Mouse (Mus musculus): ENCODE results near the gene Ltbp3. TPM values are rescaled to one million over a fixed set of nuclear protein-coding genes. Genes with fewer than 3 reads are reported as not detected.

Ltbp3 gene
- polyA plus RNA-seq, 1 experiment from 2014 or later, result 16.6 TPM

GRCm38 (mm10) chr19:5742241-5742641 is 1.5 kb downstream of the Ltbp3 start:
- no peaks in the 10 kb centered on the region for H3K9me3 ChIP-seq (replicated peaks)
- H3K36me3 ChIP-seq, result no peaks in the 10 kb centered on the region
- peak overlapping the region; percentile 84 for H3K9ac ChIP-seq
- under 1% methylated on average over 32 of the region's 32 CpGs for WGBS
- H3K4me3 ChIP-seq, result peak overlapping the region; percentile 55
- peak; percentile 61 for ATAC-seq (ENCODE audit: low FRiP score)
- H3K4me2 ChIP-seq (replicated peaks), result peak overlapping the region; percentile 98
- peaks cover 77% of the 10 kb centered on the region for H3K27me3 ChIP-seq
- H3K27ac ChIP-seq, result peak overlapping the region; percentile 79
- peaks cover 54% of the 10 kb centered on the region for H3K4me1 ChIP-seq

DNA sequence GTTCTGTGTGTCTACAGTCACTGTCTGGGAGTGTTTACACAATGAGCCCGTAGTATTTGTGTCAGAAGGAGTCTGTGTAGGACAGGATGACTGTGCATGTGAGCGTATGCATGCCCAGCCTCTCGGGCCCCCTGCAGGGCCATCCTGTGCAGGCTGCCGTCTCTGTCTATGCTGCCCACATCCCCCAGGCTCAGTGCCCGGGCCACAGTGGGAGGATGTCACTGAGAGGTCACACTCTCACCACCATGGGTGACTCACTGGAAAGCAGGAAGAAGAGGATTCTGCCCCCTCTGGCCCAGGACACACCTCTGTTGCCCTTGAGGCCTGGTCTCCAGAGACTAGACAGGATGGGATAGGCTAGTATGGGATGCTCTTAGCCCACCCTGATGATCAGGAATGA is 2.9 kb downstream of the Ltbp3 start:
- Histone ChIP-seq H3K27ac (no peak overlapping the region), H3K9ac (no peak overlapping the region; the same call in 1 of the 2 replicates), H3K36me3 (no peaks in the 10 kb centered on the region), H3K27me3 (peaks cover 79% of the 10 kb centered on the region), H3K4me3 (no peak overlapping the region), H3K4me2 (replicated peaks) (peak overlapping the region; percentile 98; the same call in 1 of the 2 replicates), H3K9me3 (replicated peaks) (no peaks in the 10 kb centered on the region), H3K4me1 (peaks cover 54% of the 10 kb centered on the region)
- no peak for ATAC-seq (ENCODE audit: low FRiP score)
- WGBS, result 47% methylated on average over 5 of the region's 5 CpGs

- Histone ChIP-seq H3K4me3 (peak overlapping the region; percentile 21), H3K27ac (no peak overlapping the region), H3K36me3 (no peaks in the 10 kb centered on the region), H3K27me3 (peaks cover 85% of the 10 kb centered on the region), H3K4me1 (peaks cover 48% of the 10 kb centered on the region), H3K9ac (peak overlapping the region; percentile 51), H3K9me3 (replicated peaks) (no peaks in the 10 kb centered on the region), H3K4me2 (replicated peaks) (peak overlapping the region; percentile 42)
- WGBS, result 5% methylated on average over 36 of the region's 36 CpGs
- ATAC-seq (ENCODE audit: low FRiP score), result no peak
These were observed 5.3 kb downstream of the Ltbp3 start for GRCm38 (mm10) chr19:5745756-5746710.

GRCm38 (mm10) chr19:5746907-5747363 is 6.2 kb downstream of the Ltbp3 start:
- Histone ChIP-seq H3K27ac (no peak overlapping the region), H3K9me3 (replicated peaks) (no peaks in the 10 kb centered on the region), H3K4me2 (replicated peaks) (no peak overlapping the region), H3K9ac (no peak overlapping the region), H3K27me3 (peaks cover 89% of the 10 kb centered on the region), H3K4me3 (no peak overlapping the region), H3K4me1 (peaks cover 48% of the 10 kb centered on the region), H3K36me3 (no peaks in the 10 kb centered on the region)
- ATAC-seq (ENCODE audit: low FRiP score), result no peak
- WGBS, result 14% methylated on average over 12 of the region's 12 CpGs

GRCm38 (mm10) chr19:5749476-5749875 is 8.8 kb downstream of the Ltbp3 start:
- Histone ChIP-seq H3K27ac (no peak overlapping the region), H3K9ac (no peak overlapping the region), H3K36me3 (no peaks in the 10 kb centered on the region), H3K27me3 (peaks cover 91% of the 10 kb centered on the region), H3K4me2 (replicated peaks) (no peak overlapping the region), H3K4me3 (no peak overlapping the region), H3K9me3 (replicated peaks) (no peaks in the 10 kb centered on the region), H3K4me1 (peaks cover 28% of the 10 kb centered on the region)
- WGBS, result 83% methylated on average over 6 of the region's 6 CpGs
- no peak for ATAC-seq (ENCODE audit: low FRiP score)

DNA sequence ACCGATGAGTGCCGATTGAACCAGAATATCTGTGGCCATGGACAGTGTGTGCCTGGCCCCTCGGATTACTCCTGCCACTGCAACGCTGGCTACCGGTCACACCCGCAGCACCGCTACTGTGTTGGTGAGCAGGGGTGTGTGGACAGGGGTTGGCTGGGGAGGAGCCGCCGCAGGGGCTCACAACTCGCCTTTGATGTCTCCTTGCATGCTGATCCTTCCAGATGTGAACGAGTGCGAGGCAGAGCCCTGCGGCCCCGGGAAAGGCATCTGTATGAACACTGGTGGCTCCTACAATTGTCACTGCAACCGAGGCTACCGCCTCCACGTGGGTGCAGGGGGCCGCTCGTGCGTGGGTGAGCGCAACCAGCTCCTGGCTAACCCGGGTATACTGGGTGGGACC is 10.2 kb downstream of the Ltbp3 start:
- no peak overlapping the region for H3K27ac ChIP-seq
- H3K4me2 ChIP-seq (replicated peaks), result no peak overlapping the region

DNA sequence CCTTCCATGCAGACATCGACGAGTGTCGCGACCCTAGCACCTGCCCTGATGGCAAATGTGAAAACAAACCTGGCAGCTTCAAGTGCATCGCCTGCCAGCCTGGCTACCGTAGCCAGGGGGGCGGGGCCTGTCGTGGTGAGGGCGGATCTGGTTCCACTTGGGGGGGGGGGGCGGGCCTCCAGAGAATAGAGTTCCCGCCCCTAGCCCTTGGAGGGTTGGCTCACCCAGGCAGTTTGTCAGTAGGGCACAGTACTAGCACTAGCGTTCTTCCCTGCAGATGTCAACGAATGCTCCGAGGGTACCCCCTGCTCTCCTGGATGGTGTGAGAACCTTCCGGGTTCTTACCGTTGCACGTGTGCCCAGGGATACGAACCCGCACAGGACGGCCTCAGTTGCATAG is 11.0 kb downstream of the Ltbp3 start:
- 6% methylated on average over 20 of the region's 20 CpGs for WGBS
- no peak for ATAC-seq (ENCODE audit: low FRiP score)
- peaks cover 91% of the 10 kb centered on the region for H3K27me3 ChIP-seq

More for the DNA sequence above, 10.2 kb downstream of the Ltbp3 start:
- H3K27me3 ChIP-seq, result peaks cover 91% of the 10 kb centered on the region
- no peaks in the 10 kb centered on the region for H3K9me3 ChIP-seq (replicated peaks)
- ATAC-seq (ENCODE audit: low FRiP score), result no peak
- H3K4me3 ChIP-seq, result no peak overlapping the region
- WGBS, result 8% methylated on average over 22 of the region's 22 CpGs
- 0 out of 2 replicates have a peak overlapping the region, but pooled peaks have one; percentile 23 for H3K9ac ChIP-seq
- no peaks in the 10 kb centered on the region for H3K36me3 ChIP-seq
- H3K4me1 ChIP-seq, result peaks cover 21% of the 10 kb centered on the region

DNA sequence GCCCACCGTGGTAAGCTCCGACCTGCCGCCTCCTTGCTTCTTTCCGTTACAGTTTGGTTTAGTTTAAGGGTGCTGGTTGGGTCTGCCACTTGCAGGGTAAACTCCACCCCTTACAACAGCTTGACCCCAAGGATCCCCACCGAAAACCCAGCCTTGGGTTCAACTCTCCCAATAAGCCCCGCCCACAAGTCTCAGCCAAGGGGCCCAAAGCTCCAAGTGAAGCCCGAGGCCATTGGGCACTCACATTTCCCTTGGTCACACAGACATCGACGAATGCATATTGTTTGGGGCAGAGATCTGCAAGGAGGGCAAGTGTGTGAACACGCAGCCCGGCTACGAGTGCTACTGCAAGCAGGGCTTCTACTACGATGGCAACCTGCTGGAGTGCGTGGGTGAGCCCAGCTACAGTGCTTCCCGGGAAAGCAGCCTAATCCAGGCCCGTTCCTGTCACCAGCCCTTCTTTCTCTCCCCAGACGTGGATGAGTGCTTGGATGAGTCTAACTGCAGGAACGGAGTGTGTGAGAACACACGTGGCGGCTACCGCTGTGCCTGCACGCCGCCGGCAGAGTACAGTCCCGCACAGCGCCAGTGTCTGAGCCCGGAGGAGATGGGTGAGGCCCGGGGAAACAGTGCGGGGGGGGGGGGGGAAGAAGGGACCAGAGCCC is 15.7 kb downstream of the Ltbp3 start:
- WGBS, result 6% methylated on average over 29 of the region's 29 CpGs
- H3K9me3 ChIP-seq (replicated peaks), result no peaks in the 10 kb centered on the region
- peaks cover 75% of the 10 kb centered on the region for H3K27me3 ChIP-seq
- peak overlapping the region; percentile 43 for H3K4me2 ChIP-seq (replicated peaks)
- peaks cover 43% of the 10 kb centered on the region for H3K36me3 ChIP-seq
- ATAC-seq (ENCODE audit: low FRiP score), result peak; percentile 47; the same call in 1 of the 2 replicates
- H3K27ac ChIP-seq, result no peak overlapping the region
- peaks cover 20% of the 10 kb centered on the region for H3K4me1 ChIP-seq
- H3K9ac ChIP-seq, result peak overlapping the region; percentile 46
- peak overlapping the region; percentile 14 for H3K4me3 ChIP-seq

More for the DNA sequence above, 11.0 kb downstream of the Ltbp3 start:
- 0 out of 2 replicates have a peak overlapping the region, but pooled peaks have one; percentile 23 for H3K9ac ChIP-seq
- H3K4me1 ChIP-seq, result peaks cover 19% of the 10 kb centered on the region
- no peak overlapping the region for H3K27ac ChIP-seq
- 0 out of 2 replicates have a peak overlapping the region, but pooled peaks have one; percentile 4 for H3K4me3 ChIP-seq
- no peaks in the 10 kb centered on the region for H3K36me3 ChIP-seq
- H3K4me2 ChIP-seq (replicated peaks), result 0 out of 2 replicates have a peak overlapping the region, but pooled peaks have one; percentile 3
- no peaks in the 10 kb centered on the region for H3K9me3 ChIP-seq (replicated peaks)

DNA sequence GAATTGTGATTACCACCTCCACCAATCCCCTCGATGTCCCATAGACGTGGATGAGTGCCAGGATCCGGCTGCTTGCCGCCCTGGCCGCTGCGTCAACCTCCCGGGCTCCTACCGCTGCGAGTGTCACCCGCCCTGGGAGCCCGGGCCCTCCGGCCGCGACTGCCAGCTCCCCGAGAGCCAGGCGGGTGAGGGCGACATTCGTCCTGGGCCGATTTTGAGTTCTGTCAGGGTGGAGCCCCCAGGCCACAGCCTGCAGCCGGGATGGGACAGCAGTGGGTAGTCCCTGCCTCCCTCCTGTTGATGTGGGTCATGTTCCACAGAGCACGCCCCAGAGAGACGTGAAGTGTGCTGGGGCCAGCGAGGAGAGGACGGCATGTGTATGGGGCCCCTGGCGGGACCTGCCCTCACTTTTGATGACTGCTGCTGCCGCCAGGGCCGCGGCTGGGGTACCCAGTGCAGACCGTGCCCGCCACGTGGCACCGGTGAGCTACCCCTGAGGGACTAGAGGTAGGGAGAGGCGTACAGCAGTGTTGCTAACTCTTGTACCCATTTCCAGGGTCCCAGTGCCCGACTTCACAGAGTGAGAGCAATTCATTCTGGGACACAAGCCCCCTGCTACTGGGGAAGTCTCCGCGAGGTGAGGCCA is 16.4 kb downstream of the Ltbp3 start:
- peak overlapping the region; percentile 46 for H3K9ac ChIP-seq
- no peaks in the 10 kb centered on the region for H3K9me3 ChIP-seq (replicated peaks)
- H3K4me2 ChIP-seq (replicated peaks), result peak overlapping the region; percentile 43
- H3K4me3 ChIP-seq, result peak overlapping the region; percentile 14
- peak; percentile 50 for ATAC-seq (ENCODE audit: low FRiP score)
- H3K4me1 ChIP-seq, result peaks cover 16% of the 10 kb centered on the region
- WGBS, result 11% methylated on average over 36 of the region's 36 CpGs
- peaks cover 69% of the 10 kb centered on the region for H3K27me3 ChIP-seq
- no peak overlapping the region for H3K27ac ChIP-seq
- peaks cover 49% of the 10 kb centered on the region for H3K36me3 ChIP-seq

GRCm38 (mm10) chr19:5758878-5759403 is 18.2 kb downstream of the Ltbp3 start:
- no peak overlapping the region for H3K27ac ChIP-seq
- H3K9me3 ChIP-seq (replicated peaks), result no peaks in the 10 kb centered on the region
- H3K36me3 ChIP-seq, result peaks cover 64% of the 10 kb centered on the region
- 91% methylated on average over 14 of the region's 14 CpGs for WGBS
- no peak overlapping the region for H3K4me2 ChIP-seq (replicated peaks)
- peaks cover 51% of the 10 kb centered on the region for H3K27me3 ChIP-seq
- ATAC-seq (ENCODE audit: low FRiP score), result no peak
- peaks cover 16% of the 10 kb centered on the region for H3K4me1 ChIP-seq
- H3K9ac ChIP-seq, result no peak overlapping the region
- no peak overlapping the region for H3K4me3 ChIP-seq

- peaks cover 95% of the 10 kb centered on the region for H3K36me3 ChIP-seq
- H3K27me3 ChIP-seq, result peaks cover 10% of the 10 kb centered on the region
- no peaks in the 10 kb centered on the region for H3K9me3 ChIP-seq (replicated peaks)
- no peak overlapping the region for H3K4me2 ChIP-seq (replicated peaks)
- WGBS, result 94% methylated on average over 6 of the region's 6 CpGs
- no peak overlapping the region for H3K4me3 ChIP-seq
- ATAC-seq (ENCODE audit: low FRiP score), result no peak
- no peak overlapping the region for H3K27ac ChIP-seq
- H3K4me1 ChIP-seq, result no peaks in the 10 kb centered on the region
- H3K9ac ChIP-seq, result no peak overlapping the region
These were observed 22.5 kb downstream of the Ltbp3 start for GRCm38 (mm10) chr19:5763163-5763562.

Data from hindbrain, embryonic 12.5 days (tissue).